8 mouse cellular contexts compared by ENCODE assay signal in genomic region chr7:91479145-91479544, GRCm38 (mm10).
"Had no signal": no experiment of that assay in that cellular context is flagged by ENCODE, and none has a peak within 500 bp of the region (broad histone marks: within the 10 kb centered on the region; RNA-seq: fewer than 3 reads in every experiment).

No protein-coding gene starts in this region.

- DNase-seq: kidney, adult 2 months; kidney, postnatal 25 days; layer of hippocampus, postnatal 36 days; left cerebral cortex, postnatal 4 days; liver, postnatal 0 days; lung, embryonic 14.5 days; right cerebral cortex, postnatal 4 days; thymus, postnatal 25 days had no signal
